24 mouse cellular contexts compared by ENCODE assay signal in genomic region chr15:97169381-97169780, GRCm38 (mm10).
DNase-seq lines count a peak whose midpoint lies in the region; ATAC-seq lines count a peak whose summit lies in the region.
"Had no signal": no experiment of that assay in that cellular context is flagged by ENCODE, and none has a peak within 500 bp of the region (broad histone marks: within the 10 kb centered on the region; RNA-seq: fewer than 3 reads in every experiment).

No protein-coding gene starts in this region.

- 0 out of 2 replicates have a peak, but pooled peaks cover 2% of the 10 kb centered on the region for H3K9me3 ChIP-seq in heart, embryonic 16.5 days (replicated peaks; ENCODE audit: control insufficient read depth, low read length)
- H3K9me3 ChIP-seq: embryonic facial prominence, embryonic 15.5 days; forebrain, embryonic 13.5 days; kidney, embryonic 15.5 days; limb, embryonic 12.5 days; liver, embryonic 12.5 days had no signal

- ATAC-seq in heart, embryonic 16.5 days (replicated peaks; ENCODE audit: extremely low read depth, insufficient read depth, low FRiP score) = peak; percentile 73
- ATAC-seq: forebrain, embryonic 13.5 days; hindbrain, embryonic 16.5 days; liver, embryonic 12.5 days; liver, postnatal 0 days; midbrain, embryonic 16.5 days; Patski had no signal

- H3K4me2 ChIP-seq in heart, embryonic 16.5 days (ENCODE audit: low read depth, low read length) = no peak overlapping the region
- H3K4me2 ChIP-seq: embryonic facial prominence, embryonic 15.5 days; forebrain, embryonic 13.5 days; kidney, embryonic 15.5 days; limb, embryonic 12.5 days; liver, embryonic 12.5 days; midbrain, embryonic 11.5 days had no signal

- no peak overlapping the region for H3K4me3 ChIP-seq in heart, embryonic 16.5 days (ENCODE audit: low read length)
- H3K4me3 ChIP-seq: embryonic facial prominence, embryonic 15.5 days; forebrain, embryonic 13.5 days; kidney, embryonic 15.5 days; limb, embryonic 12.5 days; liver, embryonic 12.5 days had no signal

- peaks cover 12% of the 10 kb centered on the region for H3K4me1 ChIP-seq in heart, embryonic 16.5 days (ENCODE audit: control insufficient read depth, insufficient read depth, low read length)
- H3K4me1 ChIP-seq: embryonic facial prominence, embryonic 15.5 days; forebrain, embryonic 13.5 days; liver, embryonic 12.5 days had no signal

- H3K27me3 ChIP-seq in heart, embryonic 16.5 days (ENCODE audit: control insufficient read depth, insufficient read depth, low read length) = no peaks in the 10 kb centered on the region
- H3K27me3 ChIP-seq: embryonic facial prominence, embryonic 15.5 days; forebrain, embryonic 13.5 days; kidney, embryonic 15.5 days; limb, embryonic 12.5 days; liver, embryonic 12.5 days; Patski had no signal

- DNase-seq in adrenal gland, postnatal 10 days = peak; percentile 23
- no peak for DNase-seq in adrenal gland, adult 18-20 months (ENCODE audit: low spot score in 2 of 2)
- peak; percentile 6 to 14 for DNase-seq in heart, adult 18-20 months
- DNase-seq in heart, adult 8-10 months (ENCODE audit: low spot score) = no peak
- no peak for DNase-seq in heart, adult 9 months (ENCODE audit: low spot score in 2 of 2)
- DNase-seq in heart, postnatal 10 days = peak; percentile 13 to 35
- DNase-seq in urinary bladder, postnatal 4 days (ENCODE audit: low spot score in 2 of 2) = no peak
- DNase-seq: cerebellum, adult 2 months; cerebellum, postnatal 14 days; kidney, adult 18-20 months; liver, postnatal 0 days; thymus, adult 18-20 months; thymus, postnatal 25 days had no signal

- H3K9ac ChIP-seq in heart, embryonic 16.5 days (ENCODE audit: low read length) = no peak overlapping the region
- H3K9ac ChIP-seq: embryonic facial prominence, embryonic 15.5 days; forebrain, embryonic 13.5 days; kidney, embryonic 15.5 days; limb, embryonic 12.5 days; liver, embryonic 12.5 days; liver, postnatal 0 days had no signal

- WGBS in heart, embryonic 16.5 days = 63% methylated on average over 10 of the region's 10 CpGs

- intact Hi-C loops in heart, postnatal 10 days (cut with DNase I) = no loop called here

- H3K27ac ChIP-seq in heart, embryonic 16.5 days (ENCODE audit: low read length) = peak overlapping the region; percentile 34
- H3K27ac ChIP-seq: embryonic facial prominence, embryonic 15.5 days; forebrain, embryonic 13.5 days; kidney, embryonic 15.5 days; limb, embryonic 12.5 days; liver, embryonic 12.5 days; stomach, postnatal 0 days had no signal

- H3K36me3 ChIP-seq in heart, embryonic 16.5 days (ENCODE audit: control insufficient read depth, insufficient read depth) = no peaks in the 10 kb centered on the region
- H3K36me3 ChIP-seq: embryonic facial prominence, embryonic 15.5 days; kidney, embryonic 15.5 days; limb, embryonic 12.5 days; liver, embryonic 12.5 days had no signal

Comparison
In these comparisons a context has a peak if more than half of its experiments do, and no peak if none do; other contexts are left out.
1. DNase-seq: peak in adrenal gland, postnatal 10 days (single experiment), heart, adult 18-20 months (2 of 2) and heart, postnatal 10 days (2 of 2); none in adrenal gland, adult 18-20 months (0 of 2), heart, adult 8-10 months (single experiment), heart, adult 9 months (0 of 2) and urinary bladder, postnatal 4 days (0 of 2).